Comparison of ENCODE assay signal across 29 mouse cellular contexts in the genomic region with DNA sequence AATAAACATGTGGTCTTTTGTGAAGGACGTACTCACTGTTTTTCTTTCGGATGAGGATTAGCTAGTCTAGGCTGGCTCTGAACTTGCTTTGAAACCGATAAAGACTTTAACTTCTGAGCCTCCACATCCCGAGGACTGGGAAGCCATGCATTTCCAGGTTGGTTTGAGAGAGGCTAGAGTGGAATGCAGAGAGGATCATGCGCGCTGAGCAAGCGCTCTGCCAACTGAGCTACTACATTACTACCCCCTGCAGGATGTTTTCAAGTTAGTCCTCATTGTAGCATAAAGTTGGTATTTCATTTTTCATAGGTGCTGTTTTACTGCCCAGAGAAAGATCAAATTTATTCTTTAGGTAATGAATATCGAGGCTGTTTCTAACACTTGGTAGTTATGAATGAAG. TPM values are rescaled to one million over a fixed set of nuclear protein-coding genes. Genes with fewer than 3 reads are reported as not detected.
DNase-seq lines count a peak whose midpoint lies in the region; ATAC-seq and TF ChIP-seq lines count a peak whose summit lies in the region.
"Had no signal": no experiment of that assay in that cellular context is flagged by ENCODE, and none has a peak within 500 bp of the region (broad histone marks: within the 10 kb centered on the region; RNA-seq: fewer than 3 reads in every experiment).

No protein-coding gene starts in this region.

- no peak for ATAC-seq in heart, embryonic 15.5 days (replicated peaks; ENCODE audit: insufficient number of reproducible peaks, insufficient read depth, low FRiP score, low read depth)
- no peak for ATAC-seq in liver, postnatal 0 days
- no peak for ATAC-seq in Patski
- ATAC-seq: activated CD4-positive, CD25-positive, alpha-beta regulatory T cell, adult 4 months; CD4-positive, CD25-positive, alpha-beta regulatory T cell, adult 4 months; forebrain, embryonic 15.5 days; inflammation-experienced regulatory T-cells, adult 6 months; midbrain, embryonic 13.5 days had no signal

- in situ Hi-C loops in Patski (cut with MboI; ENCODE audit: low pct_unique_long_range_greater_than_20kb), result no loop called here

- peak overlapping the region; percentile 31; the same call in 1 of the 2 replicates for H3K27ac ChIP-seq in gastrocnemius, adult 2 months
- peak overlapping the region; percentile 43 for H3K27ac ChIP-seq in heart, embryonic 15.5 days
- no peak overlapping the region for H3K27ac ChIP-seq in liver, postnatal 0 days (ENCODE audit: low read depth)
- H3K27ac ChIP-seq: embryonic facial prominence, embryonic 13.5 days; forebrain, embryonic 15.5 days; hindbrain, embryonic 13.5 days; limb, embryonic 13.5 days; liver, embryonic 14.5 days; midbrain, embryonic 13.5 days; neural tube, embryonic 15.5 days had no signal

- 35% methylated on average over 8 of the region's 8 CpGs for WGBS in heart, embryonic 15.5 days
- 64% methylated on average over 8 of the region's 8 CpGs for WGBS in liver, postnatal 0 days (ENCODE audit: insufficient replicate concordance)

- H3K9me3 ChIP-seq in heart, embryonic 15.5 days (replicated peaks), result no peaks in the 10 kb centered on the region
- no peaks in the 10 kb centered on the region for H3K9me3 ChIP-seq in liver, postnatal 0 days (ENCODE audit: low read length)
- H3K9me3 ChIP-seq: embryonic facial prominence, embryonic 13.5 days; forebrain, embryonic 15.5 days; hindbrain, embryonic 13.5 days; limb, embryonic 13.5 days; midbrain, embryonic 13.5 days; neural tube, embryonic 15.5 days had no signal

- peaks cover 63% of the 10 kb centered on the region for H3K4me1 ChIP-seq in heart, embryonic 15.5 days (replicated peaks)
- H3K4me1 ChIP-seq in liver, postnatal 0 days (ENCODE audit: insufficient read depth), result no peaks in the 10 kb centered on the region; the same call in 1 of the 2 replicates

- TF ChIP-seq CTCF in gastrocnemius, adult 2 months (IDR thresholded peaks at IDR 0.05), result peak; percentile 23; the same call in 1 of the 2 replicates
- TF ChIP-seq CTCF in liver, postnatal 0 days (IDR thresholded peaks at IDR 0.05; ENCODE audit: low read depth), result 0 out of 2 replicates have a peak, but pooled peaks have one; percentile 8
- TF ChIP-seq CTCF in Patski (IDR thresholded peaks at IDR 0.05), result peak; percentile 7

- intact Hi-C loops in gastrocnemius, adult 2 months (cut with DNase I), result no loop called here

- H3K4me2 ChIP-seq in heart, embryonic 15.5 days, result no peak overlapping the region
- H3K4me2 ChIP-seq in liver, postnatal 0 days (ENCODE audit: low read depth, low read length), result no peak overlapping the region
- H3K4me2 ChIP-seq: embryonic facial prominence, embryonic 13.5 days; forebrain, embryonic 15.5 days; hindbrain, embryonic 13.5 days; limb, embryonic 13.5 days; midbrain, embryonic 13.5 days; neural tube, embryonic 15.5 days had no signal

- H3K4me3 ChIP-seq in gastrocnemius, adult 2 months, result no peak overlapping the region
- H3K4me3 ChIP-seq in heart, embryonic 15.5 days, result no peak overlapping the region
- no peak overlapping the region for H3K4me3 ChIP-seq in liver, postnatal 0 days (ENCODE audit: low read depth, low read length)
- H3K4me3 ChIP-seq: embryonic facial prominence, embryonic 13.5 days; forebrain, embryonic 15.5 days; hindbrain, embryonic 13.5 days; limb, embryonic 13.5 days; midbrain, embryonic 13.5 days; neural tube, embryonic 15.5 days had no signal

- CTCF ChIA-PET in Patski (lab: Charles Lee), result interaction anchor here (0.9 kb wide), 1 partner anchor 61 kb away, joined by 3 read pairs; no protein-coding TSS in a partner anchor

- no peak overlapping the region for H3K9ac ChIP-seq in heart, embryonic 15.5 days
- no peak overlapping the region for H3K9ac ChIP-seq in liver, postnatal 0 days (replicated peaks)
- H3K9ac ChIP-seq: embryonic facial prominence, embryonic 13.5 days; forebrain, embryonic 15.5 days; hindbrain, embryonic 13.5 days; limb, embryonic 13.5 days; liver, embryonic 14.5 days; midbrain, embryonic 13.5 days; neural tube, embryonic 15.5 days had no signal

- TF ChIP-seq EP300 in liver, postnatal 0 days (IDR thresholded peaks at IDR 0.05; ENCODE audit: low read depth), result no peak

- no peak for DNase-seq in gastrocnemius, adult 2 months
- DNase-seq in gastrocnemius, postnatal 4 days (ENCODE audit: low spot score in 2 of 2), result no peak
- no peak for DNase-seq in heart, adult 8-10 months (ENCODE audit: low spot score)
- DNase-seq in liver, postnatal 0 days, result no peak
- DNase-seq in liver (no peak), Patski (ENCODE audit: low read depth, low spot score) (no peak)
- DNase-seq in retina, embryonic 14.5 days (ENCODE audit: low spot score), result no peak
- DNase-seq: adrenal gland, postnatal 10 days; cerebellum, adult 11 months; cerebellum, postnatal 10 days; gastrocnemius, postnatal 36 days; right cerebral cortex, postnatal 14 days; spleen, adult 18-20 months; thymus, postnatal 36 days had no signal

- no peaks in the 10 kb centered on the region for H3K36me3 ChIP-seq in heart, embryonic 15.5 days
- H3K36me3 ChIP-seq in liver, postnatal 0 days (replicated peaks; ENCODE audit: insufficient read depth, low read length), result no peaks in the 10 kb centered on the region
- H3K36me3 ChIP-seq: embryonic facial prominence, embryonic 13.5 days; forebrain, embryonic 15.5 days; hindbrain, embryonic 13.5 days; limb, embryonic 13.5 days; midbrain, embryonic 13.5 days; neural tube, embryonic 15.5 days had no signal

- no peaks in the 10 kb centered on the region for H3K27me3 ChIP-seq in heart, embryonic 15.5 days
- no peaks in the 10 kb centered on the region for H3K27me3 ChIP-seq in liver, postnatal 0 days (ENCODE audit: insufficient read depth, low read length)
- no peaks in the 10 kb centered on the region for H3K27me3 ChIP-seq in Patski
- H3K27me3 ChIP-seq: embryonic facial prominence, embryonic 13.5 days; forebrain, embryonic 15.5 days; hindbrain, embryonic 13.5 days; limb, embryonic 13.5 days; midbrain, embryonic 13.5 days; neural tube, embryonic 15.5 days had no signal

- POLR2A ChIA-PET in Patski (lab: Charles Lee), result no interaction called here

RNA-seq across cellular contexts. Expression of a gene that starts 17.0 kb away (rescaled TPM):
- total RNA-seq in gastrocnemius, adult 2 months (2021), result 10 to 100 TPM; 49.4 to 54.1 TPM
- 100 to 1,000 TPM in 1 of 2 experiments, 10 to 100 TPM in 1; 99.6 to 112 TPM for total RNA-seq in gastrocnemius, postnatal 4 days (2021)
- 35.5 and 36.2 TPM in 2 replicates for polyA plus RNA-seq in heart, embryonic 15.5 days (2015; fragmentation: Nextera tagmentation; extraction: Ambion mirVana)
- total RNA-seq in heart, adult 8-10 months (2022), result 10 to 100 TPM; 55.7 to 68.2 (median 59.4) TPM
- 4.7 and 5.0 TPM in 2 replicates for polyA plus RNA-seq in liver, postnatal 0 days (2015; fragmentation: Nextera tagmentation; extraction: Ambion mirVana)
- 53.2 TPM for polyA plus RNA-seq in Patski (2021)

RNA-seq across cellular contexts. Expression of a gene that starts 36.4 kb away (rescaled TPM):
- total RNA-seq in gastrocnemius, adult 2 months (2021), result not detected
- total RNA-seq in gastrocnemius, postnatal 4 days (2021), result not detected
- polyA plus RNA-seq in heart, embryonic 15.5 days (2015; fragmentation: Nextera tagmentation; extraction: Ambion mirVana), result not detected in 2 replicates
- total RNA-seq in heart, adult 8-10 months (2022), result not detected
- not detected in 2 replicates for polyA plus RNA-seq in liver, postnatal 0 days (2015; fragmentation: Nextera tagmentation; extraction: Ambion mirVana)
- not detected for polyA plus RNA-seq in Patski (2021)
- total RNA-seq: adrenal gland, postnatal 10 days; ES-E14; gastrocnemius, postnatal 36 days; layer of hippocampus, postnatal 14 days; megakaryocyte, adult 5-6 weeks had no signal
- polyA plus RNA-seq: activated CD4-positive, CD25-positive, alpha-beta regulatory T cell, adult 4 months; CD4-positive, CD25-positive, alpha-beta regulatory T cell, adult 4 months; embryonic facial prominence, embryonic 13.5 days; forebrain, embryonic 15.5 days; hindbrain, embryonic 13.5 days; inflammation-experienced regulatory T-cells, adult 6 months; kidney, embryonic 14.5 days; limb, embryonic 13.5 days; liver, embryonic 14.5 days; midbrain, embryonic 13.5 days; neural tube, embryonic 15.5 days had no signal
